Mouse (Mus musculus) spleen, postnatal 10 days (tissue): ENCODE data around the gene Ptcd3.
"Not testable (repeated sequence)": the region's sequence is repeated elsewhere in the genome, so short reads cannot be mapped to it uniquely, and the experiment has no call there.

Experiments used
- DNase-seq, 2 experiments: peaks; one replicate each; pipeline ENCODE4 v3.0.0; 2021 to 2022; ENCODE audit warnings: low spot score in 2 of 2

The Ptcd3 gene

GRCm38 (mm10) chr6:71908481-71909381, at the start of gene Ptcd3, which contains the start of gene Polr1a:
Gene Ptcd3, minus strand, starts transcription at chr6:71908750.
Gene Polr1a, plus strand, starts transcription at chr6:71909053.
- DNase-seq = peak; percentile 89 to 96

DNA sequence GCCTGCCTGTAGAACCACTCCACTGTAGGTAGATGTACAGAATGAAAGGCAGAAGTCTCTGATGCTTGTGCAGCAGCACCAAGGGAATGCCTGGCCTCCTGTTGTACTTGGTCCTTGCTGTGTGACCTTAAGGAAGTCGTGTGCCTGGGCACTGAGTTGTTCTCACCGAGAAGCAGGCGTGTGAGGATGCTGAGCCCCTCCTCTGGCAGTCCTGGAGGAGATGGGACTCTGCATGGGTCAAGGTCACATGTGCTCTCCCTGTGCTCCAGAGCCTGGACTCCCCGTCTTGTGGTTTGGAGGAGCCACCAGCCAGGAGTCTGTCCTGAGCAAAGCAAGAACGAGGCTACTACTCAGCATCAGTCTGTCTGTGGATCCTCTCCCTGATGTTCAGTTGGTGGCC, 42.6 kb upstream of the Ptcd3 start:
- DNase-seq = no peak

DNA sequence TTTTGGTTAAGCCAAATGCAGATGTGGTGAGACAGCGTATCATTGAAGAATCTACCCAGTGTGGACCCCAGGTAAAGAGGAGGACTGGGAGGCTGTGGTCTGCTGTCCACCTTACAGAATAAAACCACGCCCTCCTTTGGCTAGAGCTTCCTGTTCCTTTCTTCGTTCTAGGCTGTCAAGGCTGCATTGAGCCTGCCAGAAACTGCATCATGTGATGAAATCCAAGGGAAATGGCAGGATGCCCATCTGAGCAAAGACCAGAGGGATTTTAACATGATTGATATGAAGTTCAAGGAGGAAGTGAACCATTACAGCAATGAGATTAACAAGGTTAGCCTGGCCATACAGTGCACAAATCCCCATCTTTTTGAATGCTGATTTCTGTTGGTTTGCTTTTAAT, 42.0 kb upstream of the Ptcd3 start:
- peak in 1 of 2 experiments; percentile 25 for DNase-seq

GRCm38 (mm10) chr6:71949721-71950120, 41.2 kb upstream of the Ptcd3 start:
- DNase-seq = no peak

GRCm38 (mm10) chr6:71946121-71946520, 37.6 kb upstream of the Ptcd3 start:
- no peak for DNase-seq

- no peak for DNase-seq
Measured at GRCm38 (mm10) chr6:71945101-71945500, 36.6 kb upstream of the Ptcd3 start.

GRCm38 (mm10) chr6:71940912-71941311, 32.4 kb upstream of the Ptcd3 start:
- DNase-seq = no peak

GRCm38 (mm10) chr6:71935737-71936136, 27.2 kb upstream of the Ptcd3 start:
- no peak for DNase-seq

DNA sequence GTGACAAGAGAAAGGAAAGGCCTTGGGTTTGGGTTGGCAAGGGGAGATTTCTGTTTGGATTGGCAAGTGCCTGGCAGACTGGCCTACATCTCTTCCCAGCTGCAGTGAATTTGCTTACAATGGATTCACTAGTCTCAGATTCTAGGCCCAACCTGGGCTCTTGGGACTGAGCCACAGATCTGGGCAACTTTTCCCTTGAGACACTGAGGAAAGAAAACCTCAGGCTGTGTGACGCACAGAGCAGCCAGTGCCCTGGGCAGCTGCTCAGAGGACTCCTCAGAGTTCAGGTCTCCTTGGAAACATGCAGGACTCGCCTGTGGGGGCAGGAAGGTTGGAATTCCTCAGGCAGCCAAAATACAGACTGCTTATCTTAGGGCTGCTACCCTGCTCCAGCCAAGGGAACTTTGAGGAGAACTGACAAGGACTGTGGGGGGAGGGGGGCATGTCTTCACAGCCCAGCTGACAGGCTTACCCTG, 25.6 kb upstream of the Ptcd3 start:
- DNase-seq = no peak

- no peak for DNase-seq
Measured at GRCm38 (mm10) chr6:71932347-71932746, 23.8 kb upstream of the Ptcd3 start.

- DNase-seq = peak in 1 of 2 experiments; percentile 50
Measured at GRCm38 (mm10) chr6:71930830-71931437, 22.4 kb upstream of the Ptcd3 start.

GRCm38 (mm10) chr6:71930053-71930452, 21.5 kb upstream of the Ptcd3 start:
- DNase-seq = peak in 1 of 2 experiments; percentile 49

- DNase-seq = peak in 1 of 2 experiments; percentile 59
Measured at GRCm38 (mm10) chr6:71927911-71928310, 19.4 kb upstream of the Ptcd3 start.

DNA sequence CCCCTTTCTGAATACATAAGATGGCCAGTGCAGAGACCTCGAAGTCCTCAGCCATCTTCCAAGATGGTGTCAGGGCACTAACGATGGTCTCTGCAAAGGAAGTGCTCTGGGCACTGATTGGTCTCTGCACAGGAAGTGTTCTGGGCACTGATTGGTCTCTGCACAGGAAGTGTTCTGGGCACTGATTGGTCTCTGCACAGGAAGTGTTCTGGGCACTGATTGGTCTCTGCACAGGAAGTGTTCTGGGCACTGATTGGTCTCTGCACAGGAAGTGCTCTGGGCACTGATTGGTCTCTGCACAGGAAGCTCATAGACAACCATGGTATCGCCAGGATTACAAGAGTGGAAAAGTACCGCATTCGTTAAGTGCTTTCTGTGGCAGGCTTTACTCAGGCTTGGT, 16.7 kb upstream of the Ptcd3 start:
- DNase-seq = not testable (repeated sequence)

GRCm38 (mm10) chr6:71920752-71921151, 12.2 kb upstream of the Ptcd3 start:
- DNase-seq = no peak

GRCm38 (mm10) chr6:71911686-71912450, 3.3 kb upstream of the Ptcd3 start:
- no peak for DNase-seq

DNA sequence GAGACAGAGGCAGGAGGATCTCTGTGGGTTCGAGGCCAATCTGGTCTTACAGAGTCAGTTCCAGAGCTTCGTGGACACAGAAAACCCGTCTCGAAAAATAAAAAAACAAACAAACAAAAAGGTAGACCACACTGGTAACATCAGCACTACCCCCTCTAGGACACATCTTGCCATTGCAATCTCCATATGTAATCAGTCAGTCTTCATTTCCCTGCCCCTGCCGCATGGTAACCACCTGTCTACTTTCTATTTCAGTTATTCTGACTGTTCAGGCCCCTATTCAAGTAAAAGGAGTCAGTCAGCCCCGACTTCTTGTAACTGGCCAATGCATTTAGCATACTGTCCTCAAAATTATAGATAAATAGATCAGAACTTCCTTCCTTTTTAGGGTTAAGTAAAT, 1.3 kb upstream of the Ptcd3 start:
- peak in 1 of 2 experiments; percentile 26 for DNase-seq

DNA sequence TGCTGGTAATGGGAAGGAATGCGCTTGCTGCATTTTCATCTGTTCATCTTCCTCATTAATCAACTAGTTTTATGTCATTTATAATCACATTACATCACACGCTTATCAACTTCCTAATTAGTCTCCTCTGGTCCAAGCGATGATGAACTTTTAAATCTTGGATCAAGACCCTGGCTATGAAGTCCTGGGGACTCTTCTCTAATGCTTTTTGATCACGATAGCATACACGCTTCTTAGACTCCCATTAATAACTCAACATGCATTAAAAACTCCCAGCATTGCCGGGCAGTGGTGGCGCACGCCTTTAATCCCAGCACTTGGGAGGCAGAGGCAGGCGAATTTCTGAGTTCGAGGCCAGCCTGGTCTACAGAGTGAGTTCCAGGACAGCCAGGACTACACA, 834 bp upstream of the Ptcd3 start:
- no peak for DNase-seq

GRCm38 (mm10) chr6:71907702-71908235, 781 bp downstream of the Ptcd3 start:
- no peak for DNase-seq

DNA sequence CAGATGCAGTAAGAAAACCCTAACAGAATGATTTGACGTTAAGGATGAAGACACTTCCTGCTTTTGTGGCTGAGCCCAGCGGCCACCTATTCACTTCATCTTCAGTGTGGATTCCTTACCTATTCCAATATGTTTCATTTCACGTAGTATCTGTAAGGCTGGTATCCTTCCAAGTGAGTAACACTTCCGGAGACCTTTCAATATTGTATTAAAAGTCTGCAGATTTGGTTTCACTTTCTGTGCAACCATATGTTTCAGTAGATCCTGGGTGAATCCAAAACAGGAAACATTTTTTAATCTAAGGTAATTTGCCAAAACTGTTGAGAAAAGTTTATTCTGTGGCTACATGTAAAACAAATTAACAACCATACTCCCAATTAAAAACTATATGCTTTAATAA, 15.3 kb downstream of the Ptcd3 start:
- no peak for DNase-seq

DNA sequence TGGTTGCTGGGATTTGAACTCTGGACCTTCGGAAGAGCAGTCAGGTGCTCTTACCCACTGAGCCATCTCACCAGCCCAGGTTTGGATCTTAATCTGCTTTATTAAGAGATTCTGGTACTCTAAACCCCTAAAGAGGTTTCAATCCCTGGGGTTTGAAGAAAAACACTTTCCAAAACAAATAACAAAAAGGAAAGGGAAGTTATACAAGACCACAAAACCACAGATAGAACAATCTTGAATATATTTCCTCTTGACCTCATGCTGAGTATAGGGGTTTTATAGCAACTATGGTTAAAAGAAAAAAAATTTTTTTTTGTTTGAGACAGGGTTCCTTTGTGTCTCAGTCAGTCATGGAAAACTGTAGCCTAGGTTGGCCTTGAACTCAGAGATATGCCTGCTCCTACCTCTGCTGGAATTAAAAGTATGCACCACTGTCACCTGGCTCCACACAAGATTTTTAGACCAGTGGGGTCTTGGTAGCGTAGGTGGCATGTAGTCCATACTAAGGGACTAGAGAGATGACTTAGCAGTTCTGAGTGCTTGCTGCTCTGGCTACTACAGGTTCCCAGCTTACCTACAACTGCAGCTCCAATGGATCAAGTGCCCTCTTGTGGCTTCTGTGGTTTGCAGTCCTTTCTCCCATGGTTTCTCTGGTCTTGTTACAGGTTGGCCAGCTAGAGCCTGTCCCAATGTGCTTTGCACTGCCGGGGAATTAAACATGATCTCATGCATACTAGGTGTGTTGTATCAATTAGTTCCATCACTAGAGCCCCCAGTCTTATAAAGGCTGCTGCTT, 30.4 kb downstream of the Ptcd3 start:
- no peak for DNase-seq
